Mouse (Mus musculus) heart, adult 9 months (tissue): Measurements from ENCODE around the gene Gpr157.

Experiments
- DNase-seq, 2 experiments: peaks; one replicate each; pipeline ENCODE4 v3.0.0; 2022; ENCODE audit warnings: low spot score in 2 of 2

The Gpr157 gene

DNA sequence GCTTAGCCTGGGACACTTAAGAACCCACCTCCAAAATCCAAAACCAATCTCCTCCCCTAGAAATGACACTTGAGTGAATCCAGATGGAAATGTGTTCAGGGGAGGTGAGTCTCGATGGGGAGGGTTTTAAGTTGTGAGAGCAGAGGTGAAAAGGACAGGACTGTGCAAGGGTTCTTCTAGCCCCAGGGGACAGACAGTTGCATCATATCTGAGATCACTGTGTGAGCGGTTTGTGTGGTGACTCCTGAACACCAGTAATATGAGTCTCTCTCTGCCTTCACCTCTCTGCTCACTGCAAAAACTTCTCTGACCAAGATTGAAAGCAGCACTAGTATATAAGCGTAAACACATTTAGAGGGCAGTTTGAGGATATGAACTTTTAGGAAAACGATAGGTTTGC is 59.1 kb downstream of the Gpr157 start:
- no peak for DNase-seq

GRCm38 (mm10) chr4:150151045-150151444 is 63.9 kb downstream of the Gpr157 start:
- DNase-seq = no peak

DNA sequence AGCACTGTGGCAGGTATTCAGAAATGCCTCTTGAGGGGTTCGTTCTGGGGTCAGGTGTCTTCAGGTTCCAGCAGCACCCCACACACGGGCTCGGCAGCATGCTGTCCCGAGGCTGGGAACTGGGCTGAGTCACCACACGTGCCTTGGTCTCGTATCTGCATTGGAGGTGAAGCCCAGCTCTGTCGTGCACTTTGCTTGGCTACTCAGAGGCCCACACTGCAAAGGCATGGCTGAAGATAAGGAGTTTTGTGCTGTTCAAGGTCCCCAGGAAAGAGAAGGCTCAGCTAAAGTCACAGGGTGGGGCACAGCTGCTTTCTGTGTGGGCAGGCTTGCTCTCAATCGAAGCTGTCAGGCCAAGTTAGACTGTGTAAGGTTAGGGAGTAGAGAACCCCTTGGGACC is 65.3 kb downstream of the Gpr157 start:
- no peak for DNase-seq

DNA sequence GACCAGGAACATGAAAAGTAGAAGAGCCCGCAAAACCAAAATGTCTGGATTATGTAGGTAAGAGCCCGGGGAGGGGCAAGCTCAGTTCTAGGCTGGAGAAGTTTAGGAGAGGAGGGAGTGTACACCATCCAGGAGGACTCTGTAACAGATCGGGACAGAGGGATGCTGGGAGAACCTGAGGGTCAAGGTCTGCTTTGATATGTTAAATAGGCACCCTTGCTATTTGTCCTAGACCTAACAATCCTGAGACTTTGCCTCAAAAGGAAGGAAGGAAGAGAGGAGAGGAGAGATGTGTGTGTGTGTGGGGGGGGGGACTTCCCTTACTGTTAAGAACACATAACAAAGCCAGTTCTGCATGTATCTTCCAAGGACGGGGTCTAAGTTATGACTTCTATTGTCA is 68.1 kb downstream of the Gpr157 start:
- no peak for DNase-seq
